Mouse (Mus musculus) forebrain, postnatal 0 days (tissue): ENCODE results near the gene Olfr800. TPM values are rescaled to one million over a fixed set of nuclear protein-coding genes. Genes with fewer than 3 reads are reported as not detected.

ENCODE experiments used
- ATAC-seq: fragments of 200-750 bp; cut with Nextera tagmentation; 2 replicates; pipeline ENCODE4 v1.8.0; 2017; ENCODE audit warnings: mild to moderate bottlenecking, moderate library complexity
- DNase-seq: peaks from one replicate; pipeline ENCODE4 v3.0.0-alpha.2; 2015
- H3K27ac ChIP-seq: fragments of 300-500 bp; sonication (generic); 2 replicates; pipeline ENCODE4 v1.5.1; 2014; ENCODE audit warnings: low read depth, mild to moderate bottlenecking, antibody characterized with exemption, low read length, moderate library complexity, mixed read lengths
- H3K27me3 ChIP-seq: fragments of 300-500 bp; sonication (generic); 2 replicates; pipeline ENCODE4 v1.6.1; 2014; ENCODE audit warnings: mild to moderate bottlenecking, low read length, mixed read lengths; ENCODE audit not compliant: insufficient read depth
- H3K36me3 ChIP-seq: fragments of 300-500 bp; sonication (generic); 2 replicates; pipeline ENCODE4 v1.6.1; 2014; ENCODE audit warnings: mild to moderate bottlenecking, moderate library complexity; ENCODE audit not compliant: insufficient read depth
- H3K4me1 ChIP-seq: fragments of 300-500 bp; sonication (generic); 2 replicates; pipeline ENCODE4 v1.6.1; 2014; ENCODE audit warnings: antibody characterized with exemption; ENCODE audit not compliant: insufficient read depth
- H3K4me2 ChIP-seq: fragments of 300-500 bp; sonication (generic); 2 replicates; pipeline ENCODE4 v1.6.1; 2014; ENCODE audit warnings: low read depth, mild to moderate bottlenecking, moderate library complexity
- H3K4me3 ChIP-seq: fragments of 300-500 bp; sonication (generic); 2 replicates; pipeline ENCODE4 v1.5.1; 2014; ENCODE audit warnings: low read depth, low read length, mixed read lengths
- H3K9ac ChIP-seq: fragments of 300-500 bp; sonication (generic); 2 replicates; pipeline ENCODE4 v1.6.1; 2014; ENCODE audit warnings: mild to moderate bottlenecking
- H3K9me3 ChIP-seq: fragments of 300-500 bp; sonication (generic); 2 replicates; pipeline ENCODE4 v1.6.1; 2016; ENCODE audit warnings: low read length
- CTCF ChIP-seq: sonication (generic); IDR thresholded peaks from 2 replicates; pipeline ENCODE4 v1.5.1; 2016; ENCODE audit warnings: antibody characterized with exemption, control low read depth, low read depth
- WGBS: fragments of 180-500 bp; shearing (Covaris S2); extraction: QIAGEN DNeasy Blood & Tissue Kit; methylation state at CpG from one replicate; pipeline ENCODE4 v1.1.7; 2014; 5-methylcytosine and 5-hydroxymethylcytosine counted together
- polyA plus RNA-seq: library from polyadenylated mRNA; unstranded; fragments of >200 nt; fragmentation: Nextera tagmentation; extraction: Ambion mirVana; gene quantifications from 2 replicates; pipeline ENCODE4 v1.2.1, GENCODE M21; 2015
- total RNA-seq: library from RNA; depleted of rRNA; stranded (reverse); fragments of >200 nt; gene quantifications from 2 replicates; pipeline ENCODE4 v1.2.3, GENCODE M21; 2014; rRNA removed

The Olfr800 gene
- total and polyA plus RNA-seq, 2 experiments from 2014 or later: not detected

GRCm38 (mm10) chr10:129688069-129688468, 30.6 kb downstream of the Olfr800 start, which contains the start of gene Olfr802:
TSS of gene Olfr802 (minus strand) at chr10:129688169.
- no peak within 1 kb of the TSS for H3K9ac ChIP-seq
- 70% methylated on average over 1 of the region's 1 CpGs for WGBS
- H3K4me2 ChIP-seq: no peak within 1 kb of the TSS
- no peak within 1 kb of the TSS for H3K27ac ChIP-seq
- no peaks in the 10 kb centered on the region for H3K36me3 ChIP-seq
- DNase-seq: no peak
- no peaks in the 10 kb centered on the region for H3K9me3 ChIP-seq
- no peaks in the 10 kb centered on the region for H3K27me3 ChIP-seq
- no peaks in the 10 kb centered on the region for H3K4me1 ChIP-seq
- no peak within 1 kb of the TSS for H3K4me3 ChIP-seq
- TF ChIP-seq CTCF: no peak
- no peak for ATAC-seq

- H3K4me1 ChIP-seq: no peaks in the 10 kb centered on the region
Observed at GRCm38 (mm10) chr10:129694186-129694585, 36.7 kb downstream of the Olfr800 start, which contains the start of gene Olfr803. TSS of gene Olfr803 (minus strand) at chr10:129694286.

GRCm38 (mm10) chr10:129702910-129703309, 45.4 kb downstream of the Olfr800 start, which contains the start of gene Olfr804:
TSS of gene Olfr804 (plus strand) at chr10:129703210.
- Histone ChIP-seq H3K9me3 (no peaks in the 10 kb centered on the region), H3K4me2 (no peak within 1 kb of the TSS), H3K36me3 (no peaks in the 10 kb centered on the region), H3K27ac (no peak within 1 kb of the TSS), H3K4me3 (no peak within 1 kb of the TSS), H3K27me3 (no peaks in the 10 kb centered on the region), H3K4me1 (no peaks in the 10 kb centered on the region), H3K9ac (no peak within 1 kb of the TSS)
- TF ChIP-seq CTCF: no peak
- DNase-seq: no peak
- no peak for ATAC-seq

More at GRCm38 (mm10) chr10:129694186-129694585, 36.7 kb downstream of the Olfr800 start, which contains the start of gene Olfr803:
- Histone ChIP-seq H3K9ac (no peak within 1 kb of the TSS), H3K9me3 (no peaks in the 10 kb centered on the region), H3K27me3 (no peaks in the 10 kb centered on the region), H3K36me3 (no peaks in the 10 kb centered on the region), H3K4me2 (no peak within 1 kb of the TSS), H3K4me3 (no peak within 1 kb of the TSS), H3K27ac (no peak within 1 kb of the TSS)
- ATAC-seq (no peak), DNase-seq (no peak)
- TF ChIP-seq CTCF: no peak
- WGBS: 81% methylated on average over 2 of the region's 2 CpGs

Other genes with a start within 250 kb of the Olfr800 start
- gene Olfr786, start 230.4 kb upstream of the Olfr800 start, total RNA-seq: not detected in 2 replicates
- gene Olfr786, start 230.4 kb upstream of the Olfr800 start, polyA plus RNA-seq: not detected in 2 replicates
- not detected in 2 replicates for gene Olfr787, start 195.8 kb upstream of the Olfr800 start, total RNA-seq
- not detected in 2 replicates for gene Olfr787, start 195.8 kb upstream of the Olfr800 start, polyA plus RNA-seq
- not detected in 2 replicates for gene Olfr788, start 186.7 kb upstream of the Olfr800 start, total RNA-seq
- not detected in 2 replicates for gene Olfr788, start 186.7 kb upstream of the Olfr800 start, polyA plus RNA-seq
- not detected in 2 replicates for gene Olfr789, start 172.9 kb upstream of the Olfr800 start, total RNA-seq
- not detected in 2 replicates for gene Olfr789, start 172.9 kb upstream of the Olfr800 start, polyA plus RNA-seq
- gene Olfr790, start 159.2 kb upstream of the Olfr800 start, total RNA-seq: not detected in 2 replicates
- not detected in 2 replicates for gene Olfr790, start 159.2 kb upstream of the Olfr800 start, polyA plus RNA-seq
- not detected in 2 replicates for gene Olfr791, start 135.9 kb upstream of the Olfr800 start, total RNA-seq
- gene Olfr791, start 135.9 kb upstream of the Olfr800 start, polyA plus RNA-seq: not detected in 2 replicates
- not detected in 2 replicates for gene Olfr792, start 118.5 kb upstream of the Olfr800 start, total RNA-seq
- gene Olfr792, start 118.5 kb upstream of the Olfr800 start, polyA plus RNA-seq: not detected in 2 replicates
- gene Olfr794, start 90.0 kb upstream of the Olfr800 start, total RNA-seq: 0.15 TPM in 1 of 2 replicates, not detected in the other
- gene Olfr794, start 90.0 kb upstream of the Olfr800 start, polyA plus RNA-seq: not detected in 2 replicates
- gene Olfr796, start 45.1 kb upstream of the Olfr800 start, total RNA-seq: not detected in 2 replicates
- gene Olfr796, start 45.1 kb upstream of the Olfr800 start, polyA plus RNA-seq: not detected in 2 replicates
- not detected in 2 replicates for gene Olfr798, start 29.8 kb upstream of the Olfr800 start, total RNA-seq
- gene Olfr798, start 29.8 kb upstream of the Olfr800 start, polyA plus RNA-seq: not detected in 2 replicates
- not detected in 2 replicates for gene Olfr799, start 20.2 kb upstream of the Olfr800 start, total RNA-seq
- not detected in 2 replicates for gene Olfr799, start 20.2 kb upstream of the Olfr800 start, polyA plus RNA-seq
- gene Olfr801, start 16.2 kb downstream of the Olfr800 start, total RNA-seq: not detected in 2 replicates
- not detected in 2 replicates for gene Olfr801, start 16.2 kb downstream of the Olfr800 start, polyA plus RNA-seq
- gene Olfr802, start 30.5 kb downstream of the Olfr800 start, total RNA-seq: not detected in 2 replicates
- 0.06 TPM in 1 of 2 replicates, not detected in the other for gene Olfr802, start 30.5 kb downstream of the Olfr800 start, polyA plus RNA-seq
- gene Olfr803, start 36.6 kb downstream of the Olfr800 start, total RNA-seq: not detected in 2 replicates
- not detected in 2 replicates for gene Olfr803, start 36.6 kb downstream of the Olfr800 start, polyA plus RNA-seq
- not detected in 2 replicates for gene Olfr804, start 45.5 kb downstream of the Olfr800 start, total RNA-seq
- gene Olfr804, start 45.5 kb downstream of the Olfr800 start, polyA plus RNA-seq: not detected in 2 replicates
- not detected in 2 replicates for gene Olfr805, start 71.7 kb downstream of the Olfr800 start, total RNA-seq
- gene Olfr805, start 71.7 kb downstream of the Olfr800 start, polyA plus RNA-seq: not detected in 2 replicates
- not detected in 2 replicates for gene Olfr806, start 84.2 kb downstream of the Olfr800 start, total RNA-seq
- not detected in 2 replicates for gene Olfr806, start 84.2 kb downstream of the Olfr800 start, polyA plus RNA-seq
- gene Olfr807, start 100.1 kb downstream of the Olfr800 start, total RNA-seq: not detected in 2 replicates
- gene Olfr807, start 100.1 kb downstream of the Olfr800 start, polyA plus RNA-seq: not detected in 2 replicates
- gene Olfr808, start 107.8 kb downstream of the Olfr800 start, total RNA-seq: not detected in 2 replicates
- not detected in 2 replicates for gene Olfr808, start 107.8 kb downstream of the Olfr800 start, polyA plus RNA-seq
- not detected in 2 replicates for gene Olfr809, start 116.9 kb downstream of the Olfr800 start, total RNA-seq
- not detected in 2 replicates for gene Olfr809, start 116.9 kb downstream of the Olfr800 start, polyA plus RNA-seq
- not detected in 2 replicates for gene Olfr810, start 137.2 kb downstream of the Olfr800 start, total RNA-seq
- not detected in 2 replicates for gene Olfr810, start 137.2 kb downstream of the Olfr800 start, polyA plus RNA-seq
- gene Olfr811, start 146.7 kb downstream of the Olfr800 start, total RNA-seq: not detected in 2 replicates
- gene Olfr811, start 146.7 kb downstream of the Olfr800 start, polyA plus RNA-seq: not detected in 2 replicates
- not detected in 2 replicates for gene Olfr812, start 188.4 kb downstream of the Olfr800 start, total RNA-seq
- not detected in 2 replicates for gene Olfr812, start 188.4 kb downstream of the Olfr800 start, polyA plus RNA-seq
- gene Olfr813, start 197.7 kb downstream of the Olfr800 start, total RNA-seq: not detected in 2 replicates
- not detected in 2 replicates for gene Olfr813, start 197.7 kb downstream of the Olfr800 start, polyA plus RNA-seq
- not detected in 2 replicates for gene Olfr814, start 222.2 kb downstream of the Olfr800 start, total RNA-seq
- gene Olfr814, start 222.2 kb downstream of the Olfr800 start, polyA plus RNA-seq: not detected in 2 replicates
- not detected in 2 replicates for gene Olfr815, start 248.2 kb downstream of the Olfr800 start, total RNA-seq
- gene Olfr815, start 248.2 kb downstream of the Olfr800 start, polyA plus RNA-seq: not detected in 2 replicates